Mouse (Mus musculus): Measurements from ENCODE around the gene Bola2. TPM values are rescaled to one million over a fixed set of nuclear protein-coding genes. Genes with fewer than 3 reads are reported as not detected.

Gene Bola2
- polyA plus RNA-seq, 2 experiments: 50.4 to 122 TPM

GRCm38 (mm10) chr7:126694441-126695051, 655 bp upstream of the Bola2 start:
- H3K4me3 ChIP-seq (replicated peaks; ENCODE audit: low read length): peak overlapping the region; percentile 81
- TF ChIP-seq POLR2A (IDR thresholded peaks at IDR 0.05; ENCODE audit: borderline replicate concordance, extremely low read depth, insufficient read depth, insufficient read length): no peak
- H3K27me3 ChIP-seq (ENCODE audit: control insufficient read depth, insufficient read depth, low read length): no peaks in the 10 kb centered on the region
- peaks cover 30% of the 10 kb centered on the region for H3K36me3 ChIP-seq (ENCODE audit: control insufficient read depth, insufficient read depth, low read length)
- peak overlapping the region; percentile 88 for H3K9ac ChIP-seq (ENCODE audit: low read depth, low read length, severe bottlenecking)
- ATAC-seq (ENCODE audit: low FRiP score, low read depth) (no peak), DNase-seq (ENCODE audit: low spot score) (no peak)
- no peak overlapping the region for H3K27ac ChIP-seq (replicated peaks; ENCODE audit: low read depth, low read length)
- H3K4me2 ChIP-seq (replicated peaks; ENCODE audit: low read depth, low read length, severe bottlenecking): peak overlapping the region; percentile 82
- H3K4me1 ChIP-seq (ENCODE audit: control insufficient read depth, insufficient read depth, low read length): peaks cover 17% of the 10 kb centered on the region
- WGBS: 46% methylated on average over 10 of the region's 10 CpGs
- H3K9me3 ChIP-seq (ENCODE audit: control insufficient read depth, low read length): no peaks in the 10 kb centered on the region

GRCm38 (mm10) chr7:126695631-126696207, 518 bp downstream of the Bola2 start, which contains the start of gene Slx1b:
TSS of gene Slx1b (minus strand) at chr7:126695784.
- Histone ChIP-seq H3K4me2 (replicated peaks; ENCODE audit: low read depth, low read length, severe bottlenecking) (peak within 1 kb of the TSS; percentile 82), H3K27me3 (ENCODE audit: control insufficient read depth, insufficient read depth, low read length) (no peaks in the 10 kb centered on the region), H3K9me3 (ENCODE audit: control insufficient read depth, low read length) (no peaks in the 10 kb centered on the region), H3K27ac (replicated peaks; ENCODE audit: low read depth, low read length) (peak within 1 kb of the TSS; percentile 94), H3K4me1 (ENCODE audit: control insufficient read depth, insufficient read depth, low read length) (peaks cover 17% of the 10 kb centered on the region), H3K4me3 (replicated peaks; ENCODE audit: low read length) (peak within 1 kb of the TSS; percentile 81), H3K36me3 (ENCODE audit: control insufficient read depth, insufficient read depth, low read length) (peaks cover 24% of the 10 kb centered on the region), H3K9ac (ENCODE audit: low read depth, low read length, severe bottlenecking) (peak within 1 kb of the TSS; percentile 88)
- ATAC-seq (ENCODE audit: low FRiP score, low read depth): peak; percentile 96
- 1% methylated on average over 30 of the region's 40 CpGs for WGBS
- peak; percentile 66; the same call in 1 of the 2 replicates for TF ChIP-seq POLR2A (IDR thresholded peaks at IDR 0.05; ENCODE audit: borderline replicate concordance, extremely low read depth, insufficient read depth, insufficient read length)
- peak; percentile 96 for DNase-seq (ENCODE audit: low spot score)

- H3K9ac ChIP-seq (ENCODE audit: low read depth, low read length, severe bottlenecking): peak overlapping the region; percentile 72
- H3K4me3 ChIP-seq (replicated peaks; ENCODE audit: low read length): peak overlapping the region; percentile 81
- peak overlapping the region; percentile 82 for H3K4me2 ChIP-seq (replicated peaks; ENCODE audit: low read depth, low read length, severe bottlenecking)
- ATAC-seq (ENCODE audit: low FRiP score, low read depth) (no peak), DNase-seq (ENCODE audit: low spot score) (no peak)
- H3K9me3 ChIP-seq (ENCODE audit: control insufficient read depth, low read length): no peaks in the 10 kb centered on the region
- no peaks in the 10 kb centered on the region for H3K27me3 ChIP-seq (ENCODE audit: control insufficient read depth, insufficient read depth, low read length)
- TF ChIP-seq POLR2A (IDR thresholded peaks at IDR 0.05; ENCODE audit: borderline replicate concordance, extremely low read depth, insufficient read depth, insufficient read length): no peak
- H3K36me3 ChIP-seq (ENCODE audit: control insufficient read depth, insufficient read depth, low read length): peaks cover 18% of the 10 kb centered on the region
- 2% methylated on average over 17 of the region's 17 CpGs for WGBS
- 0 out of 2 replicates have a peak overlapping the region, but pooled peaks have one; percentile 38 for H3K27ac ChIP-seq (replicated peaks; ENCODE audit: low read depth, low read length)
- H3K4me1 ChIP-seq (ENCODE audit: control insufficient read depth, insufficient read depth, low read length): peaks cover 17% of the 10 kb centered on the region
These were observed 1.1 kb downstream of the Bola2 start for GRCm38 (mm10) chr7:126696303-126696702.

GRCm38 (mm10) chr7:126696886-126697285, 1.7 kb downstream of the Bola2 start:
- peak overlapping the region; percentile 72; the same call in 1 of the 2 replicates for H3K9ac ChIP-seq (ENCODE audit: low read depth, low read length, severe bottlenecking)
- H3K4me1 ChIP-seq (ENCODE audit: control insufficient read depth, insufficient read depth, low read length): peaks cover 17% of the 10 kb centered on the region
- H3K27ac ChIP-seq (replicated peaks; ENCODE audit: low read depth, low read length): no peak overlapping the region

DNA sequence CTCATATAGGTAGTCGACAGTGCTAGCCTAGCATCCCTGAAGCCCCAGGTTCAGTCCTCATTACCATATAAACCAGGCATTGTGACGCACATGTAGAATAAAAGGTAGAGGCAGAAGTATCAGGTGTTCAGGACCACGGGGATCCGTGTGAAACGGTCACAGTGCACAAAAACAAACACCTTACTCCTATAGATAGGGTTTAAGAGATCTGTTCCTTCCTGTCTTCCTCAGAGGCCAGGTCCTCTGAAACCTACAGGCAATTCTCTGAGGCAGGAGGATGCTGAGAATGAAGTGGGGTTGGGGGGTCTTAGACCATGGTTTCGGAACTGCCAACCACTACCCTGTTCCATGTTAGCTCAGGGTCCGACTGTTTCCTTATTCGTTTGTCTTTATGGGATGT, 2.6 kb downstream of the Bola2 start:
- H3K4me2 ChIP-seq (replicated peaks; ENCODE audit: low read depth, low read length, severe bottlenecking): no peak overlapping the region
- no peak for TF ChIP-seq POLR2A (IDR thresholded peaks at IDR 0.05; ENCODE audit: borderline replicate concordance, extremely low read depth, insufficient read depth, insufficient read length)
- no peak for DNase-seq (ENCODE audit: low spot score)
- WGBS: 93% methylated on average over 8 of the region's 8 CpGs
- H3K9ac ChIP-seq (ENCODE audit: low read depth, low read length, severe bottlenecking): no peak overlapping the region
- peaks cover 3% of the 10 kb centered on the region; the same call in 1 of the 2 replicates for H3K36me3 ChIP-seq (ENCODE audit: control insufficient read depth, insufficient read depth, low read length)
- peaks cover 17% of the 10 kb centered on the region for H3K4me1 ChIP-seq (ENCODE audit: control insufficient read depth, insufficient read depth, low read length)
- no peaks in the 10 kb centered on the region for H3K9me3 ChIP-seq (ENCODE audit: control insufficient read depth, low read length)
- no peak overlapping the region for H3K27ac ChIP-seq (replicated peaks; ENCODE audit: low read depth, low read length)
- no peak overlapping the region for H3K4me3 ChIP-seq (replicated peaks; ENCODE audit: low read length)
- ATAC-seq (ENCODE audit: low FRiP score, low read depth): no peak
- no peaks in the 10 kb centered on the region for H3K27me3 ChIP-seq (ENCODE audit: control insufficient read depth, insufficient read depth, low read length)

More at GRCm38 (mm10) chr7:126696886-126697285, 1.7 kb downstream of the Bola2 start:
- DNase-seq (ENCODE audit: low spot score): no peak
- TF ChIP-seq POLR2A (IDR thresholded peaks at IDR 0.05; ENCODE audit: borderline replicate concordance, extremely low read depth, insufficient read depth, insufficient read length): no peak
- H3K4me3 ChIP-seq (replicated peaks; ENCODE audit: low read length): peak overlapping the region; percentile 81
- peak overlapping the region; percentile 82 for H3K4me2 ChIP-seq (replicated peaks; ENCODE audit: low read depth, low read length, severe bottlenecking)
- no peak for ATAC-seq (ENCODE audit: low FRiP score, low read depth)
- H3K27me3 ChIP-seq (ENCODE audit: control insufficient read depth, insufficient read depth, low read length): no peaks in the 10 kb centered on the region
- H3K9me3 ChIP-seq (ENCODE audit: control insufficient read depth, low read length): no peaks in the 10 kb centered on the region
- peaks cover 12% of the 10 kb centered on the region for H3K36me3 ChIP-seq (ENCODE audit: control insufficient read depth, insufficient read depth, low read length)
- WGBS: 66% methylated on average over 3 of the region's 3 CpGs

All from limb, embryonic 14.5 days (tissue).